Mouse (Mus musculus) liver, embryonic 13.5 days (tissue): Measurements from ENCODE around the gene Sh3bgrl2. TPM values are rescaled to one million over a fixed set of nuclear protein-coding genes. Genes with fewer than 3 reads are reported as not detected.
A peak's percentile ranks its signal among the peaks of the same experiment; 100 is the strongest.

Experiments
- ATAC-seq: fragments of 200-750 bp; cut with Nextera tagmentation; 2 replicates; pipeline ENCODE4 v1.8.0; 2017; ENCODE audit warnings: low read depth, mild to moderate bottlenecking, moderate number of reproducible peaks, moderate library complexity
- DNase-seq: peaks from one replicate; pipeline ENCODE4 v3.0.0; 2022
- H3K27ac ChIP-seq: fragments of 300-500 bp; sonication (generic); 2 replicates; pipeline ENCODE4 v1.5.1; 2015; ENCODE audit warnings: moderate library complexity, mild to moderate bottlenecking, inconsistent platforms
- H3K27me3 ChIP-seq: fragments of 300-500 bp; sonication (generic); 2 replicates; pipeline ENCODE4 v1.6.1; 2015; ENCODE audit warnings: mild to moderate bottlenecking, inconsistent platforms
- H3K36me3 ChIP-seq: fragments of 300-500 bp; sonication (generic); 2 replicates; pipeline ENCODE4 v1.6.1; 2015; ENCODE audit warnings: mild to moderate bottlenecking, inconsistent platforms
- H3K4me1 ChIP-seq: fragments of 300-500 bp; sonication (generic); replicated peaks from 2 replicates; pipeline ENCODE4 v1.6.1; 2015; ENCODE audit warnings: inconsistent platforms
- H3K4me2 ChIP-seq: fragments of 300-500 bp; sonication (generic); 2 replicates; pipeline ENCODE4 v1.6.1; 2015; ENCODE audit warnings: inconsistent platforms, mild to moderate bottlenecking, moderate library complexity
- H3K4me3 ChIP-seq: fragments of 300-500 bp; sonication (generic); replicated peaks from 2 replicates; pipeline ENCODE4 v1.5.1; 2015; ENCODE audit warnings: mild to moderate bottlenecking, inconsistent platforms
- H3K9ac ChIP-seq: fragments of 300-500 bp; sonication (generic); 2 replicates; pipeline ENCODE4 v1.6.1; 2015; ENCODE audit warnings: mild to moderate bottlenecking, inconsistent platforms
- H3K9me3 ChIP-seq: fragments of 300-500 bp; sonication (generic); replicated peaks from 2 replicates; pipeline ENCODE4 v1.6.1; 2016; ENCODE audit warnings: inconsistent platforms
- whole genome bisulfite sequencing: fragments of 180-500 bp; shearing (Covaris S2); methylation state at CpG from one replicate; pipeline ENCODE4 v1.1.7; 2015; ENCODE audit not compliant: insufficient replicate concordance; 5-methylcytosine and 5-hydroxymethylcytosine counted together
- polyA plus RNA-seq: library from polyadenylated mRNA; unstranded; fragments of >200 nt; fragmentation: Nextera tagmentation; extraction: Ambion mirVana; gene quantifications from 2 replicates; pipeline ENCODE4 v1.2.1, GENCODE M21; 2015

Gene Sh3bgrl2
- polyA plus RNA-seq, 1 experiment from 2014 or later: 9.6 TPM

GRCm38 (mm10) chr9:83661811-83662210 is 113.7 kb downstream of the Sh3bgrl2 start:
- ATAC-seq: no peak
- Histone ChIP-seq H3K9me3 (no peaks in the 10 kb centered on the region; the same call in 1 of the 2 replicates), H3K4me2 (no peak overlapping the region), H3K36me3 (no peaks in the 10 kb centered on the region), H3K27me3 (no peaks in the 10 kb centered on the region), H3K4me1 (no peaks in the 10 kb centered on the region), H3K9ac (no peak overlapping the region), H3K27ac (no peak overlapping the region), H3K4me3 (no peak overlapping the region)
- 71% methylated on average over 5 of the region's 5 CpGs for WGBS
- no peak for DNase-seq

GRCm38 (mm10) chr9:83663981-83664897 is 116.1 kb downstream of the Sh3bgrl2 start:
- no peak overlapping the region for H3K9ac ChIP-seq
- H3K4me1 ChIP-seq: no peaks in the 10 kb centered on the region
- DNase-seq: no peak
- no peak overlapping the region; the same call in 1 of the 2 replicates for H3K4me3 ChIP-seq
- ATAC-seq: no peak
- H3K27me3 ChIP-seq: no peaks in the 10 kb centered on the region
- H3K27ac ChIP-seq: no peak overlapping the region
- H3K9me3 ChIP-seq: no peaks in the 10 kb centered on the region; the same call in 1 of the 2 replicates
- H3K4me2 ChIP-seq: peak overlapping the region; percentile 40
- no peaks in the 10 kb centered on the region for H3K36me3 ChIP-seq
- WGBS: 39% methylated on average over 26 of the region's 33 CpGs

GRCm38 (mm10) chr9:83664951-83665350 is 116.8 kb downstream of the Sh3bgrl2 start:
- Histone ChIP-seq H3K4me1 (no peaks in the 10 kb centered on the region), H3K9ac (no peak overlapping the region), H3K27ac (no peak overlapping the region), H3K27me3 (no peaks in the 10 kb centered on the region), H3K36me3 (no peaks in the 10 kb centered on the region), H3K9me3 (no peaks in the 10 kb centered on the region; the same call in 1 of the 2 replicates), H3K4me2 (no peak overlapping the region), H3K4me3 (no peak overlapping the region)
- WGBS: 59% methylated on average over 8 of the region's 8 CpGs
- DNase-seq (no peak), ATAC-seq (no peak)

- Histone ChIP-seq H3K9me3 (no peaks in the 10 kb centered on the region), H3K36me3 (no peaks in the 10 kb centered on the region), H3K27me3 (no peaks in the 10 kb centered on the region), H3K4me1 (no peaks in the 10 kb centered on the region), H3K9ac (no peak overlapping the region), H3K27ac (no peak overlapping the region), H3K4me3 (no peak overlapping the region), H3K4me2 (no peak overlapping the region)
- ATAC-seq: no peak
- no peak for DNase-seq
- WGBS: 48% methylated on average over 4 of the region's 4 CpGs
Measured at GRCm38 (mm10) chr9:83667031-83667430, 118.9 kb downstream of the Sh3bgrl2 start.

- Histone ChIP-seq H3K4me2 (no peak overlapping the region), H3K27me3 (no peaks in the 10 kb centered on the region), H3K9me3 (no peaks in the 10 kb centered on the region), H3K4me1 (no peaks in the 10 kb centered on the region), H3K4me3 (no peak overlapping the region), H3K9ac (no peak overlapping the region), H3K36me3 (no peaks in the 10 kb centered on the region), H3K27ac (no peak overlapping the region)
- no peak for DNase-seq
- WGBS: 48% methylated on average over 3 of the region's 3 CpGs
- no peak for ATAC-seq
Measured at GRCm38 (mm10) chr9:83679626-83680025, 131.5 kb downstream of the Sh3bgrl2 start.

- H3K9ac ChIP-seq: no peak overlapping the region
- ATAC-seq: no peak
- H3K27me3 ChIP-seq: 0 out of 2 replicates have a peak, but pooled peaks cover 9% of the 10 kb centered on the region
- H3K4me1 ChIP-seq: no peaks in the 10 kb centered on the region
- WGBS: 51% methylated on average over 12 of the region's 12 CpGs
- no peak overlapping the region for H3K4me3 ChIP-seq
- no peak overlapping the region for H3K27ac ChIP-seq
- DNase-seq: no peak
- no peaks in the 10 kb centered on the region for H3K9me3 ChIP-seq
- H3K4me2 ChIP-seq: no peak overlapping the region
- no peaks in the 10 kb centered on the region for H3K36me3 ChIP-seq
Measured at GRCm38 (mm10) chr9:83681661-83682655, 133.8 kb downstream of the Sh3bgrl2 start.

GRCm38 (mm10) chr9:83686511-83687100 is 138.5 kb downstream of the Sh3bgrl2 start:
- no peak overlapping the region for H3K27ac ChIP-seq
- no peak overlapping the region for H3K4me2 ChIP-seq
- H3K9ac ChIP-seq: no peak overlapping the region
- 0 out of 2 replicates have a peak, but pooled peaks cover 9% of the 10 kb centered on the region for H3K27me3 ChIP-seq
- no peaks in the 10 kb centered on the region for H3K9me3 ChIP-seq
- H3K36me3 ChIP-seq: no peaks in the 10 kb centered on the region
- no peak overlapping the region for H3K4me3 ChIP-seq
- no peaks in the 10 kb centered on the region for H3K4me1 ChIP-seq
- ATAC-seq: no peak
- no peak for DNase-seq
- 37% methylated on average over 18 of the region's 18 CpGs for WGBS

GRCm38 (mm10) chr9:83687904-83688303 is 139.8 kb downstream of the Sh3bgrl2 start:
- H3K9me3 ChIP-seq: no peaks in the 10 kb centered on the region
- 0 out of 2 replicates have a peak, but pooled peaks cover 9% of the 10 kb centered on the region for H3K27me3 ChIP-seq
- no peaks in the 10 kb centered on the region for H3K36me3 ChIP-seq
- no peak for ATAC-seq
- no peak overlapping the region for H3K9ac ChIP-seq
- H3K4me3 ChIP-seq: no peak overlapping the region
- H3K4me2 ChIP-seq: no peak overlapping the region
- no peaks in the 10 kb centered on the region for H3K4me1 ChIP-seq
- WGBS: 58% methylated on average over 3 of the region's 3 CpGs
- H3K27ac ChIP-seq: no peak overlapping the region
- no peak for DNase-seq

Other genes with a start within 250 kb of the Sh3bgrl2 start
- 1.2 and 1.8 TPM in 2 replicates for gene Lca5, start 107.2 kb upstream of the Sh3bgrl2 start, polyA plus RNA-seq